ENCODE assay signal across 1 mouse cellular context in genomic region chr11:78465568-78466180, GRCm38 (mm10).
TF ChIP-seq lines count a peak whose summit lies in the region.

Gene Slc46a1, plus strand, starts transcription at chr11:78465697.

TF ChIP-seq in CH12.LX, 34 proteins besides CTCF, POLR2A, EP300 and RAD21 (continued from another document):
- TF ChIP-seq CHD1 (IDR thresholded peaks at IDR 0.05; ENCODE audit: low read depth, low read length) (no peak), MAX (IDR thresholded peaks at IDR 0.05; ENCODE audit: low read length) (peak; percentile 89; the same call in 1 of the 2 replicates), NRF1 (IDR thresholded peaks at IDR 0.05; ENCODE audit: low read depth, low read length) (peak; percentile 95), ELF1 (IDR thresholded peaks at IDR 0.05; ENCODE audit: low read depth, low read length) (no peak), MEF2A (IDR thresholded peaks at IDR 0.05; ENCODE audit: borderline replicate concordance, low read depth, low read length) (no peak), TCF12 (IDR thresholded peaks at IDR 0.05; ENCODE audit: low read depth, low read length) (peak; percentile 44; the same call in 1 of the 2 replicates), RCOR1 (conservative IDR thresholded peaks at IDR 0.05; ENCODE audit: low read depth, low read length) (no peak), BHLHE40 (IDR thresholded peaks at IDR 0.05; ENCODE audit: low read depth, low read length) (0 out of 2 replicates have a peak, but pooled peaks have one; percentile 49)
